Mouse (Mus musculus): ENCODE measurements around the gene Rassf2. TPM values are rescaled to one million over a fixed set of nuclear protein-coding genes. Genes with fewer than 3 reads are reported as not detected.

The Rassf2 gene
- total and polyA plus RNA-seq, 2 experiments from 2014 or later, result 19.0 to 39.8 TPM

- 96% methylated on average over 11 of the region's 11 CpGs for WGBS
- no peak overlapping the region for H3K9ac ChIP-seq (replicated peaks; ENCODE audit: low read length)
- TF ChIP-seq CTCF (IDR thresholded peaks at IDR 0.05; ENCODE audit: low read depth), result no peak
- H3K27me3 ChIP-seq (ENCODE audit: insufficient read depth, low read length), result no peaks in the 10 kb centered on the region
- no peaks in the 10 kb centered on the region for H3K4me1 ChIP-seq (ENCODE audit: insufficient read depth, low read length)
- H3K4me3 ChIP-seq (ENCODE audit: low read length), result no peak overlapping the region
- no peak overlapping the region for H3K27ac ChIP-seq
- ATAC-seq (no peak), DNase-seq (ENCODE audit: low spot score) (no peak)
- H3K36me3 ChIP-seq (ENCODE audit: insufficient read depth, low read length), result peaks cover 55% of the 10 kb centered on the region
- no peaks in the 10 kb centered on the region for H3K9me3 ChIP-seq (ENCODE audit: low read length)
- no peak overlapping the region for H3K4me2 ChIP-seq (ENCODE audit: low read depth, low read length)
Measured at GRCm38 (mm10) chr2:132061884-132062283, 31.8 kb upstream of the Rassf2 start.

GRCm38 (mm10) chr2:132059919-132060318 is 29.9 kb upstream of the Rassf2 start:
- ATAC-seq, result no peak
- Histone ChIP-seq H3K27ac (no peak overlapping the region), H3K4me3 (ENCODE audit: low read length) (no peak overlapping the region), H3K36me3 (ENCODE audit: insufficient read depth, low read length) (peaks cover 60% of the 10 kb centered on the region), H3K9ac (replicated peaks; ENCODE audit: low read length) (no peak overlapping the region), H3K27me3 (ENCODE audit: insufficient read depth, low read length) (no peaks in the 10 kb centered on the region), H3K9me3 (ENCODE audit: low read length) (no peaks in the 10 kb centered on the region), H3K4me1 (ENCODE audit: insufficient read depth, low read length) (no peaks in the 10 kb centered on the region), H3K4me2 (ENCODE audit: low read depth, low read length) (no peak overlapping the region)
- TF ChIP-seq CTCF (IDR thresholded peaks at IDR 0.05; ENCODE audit: low read depth), result peak; percentile 49
- 87% methylated on average over 8 of the region's 8 CpGs for WGBS
- DNase-seq (ENCODE audit: low spot score), result no peak

- Histone ChIP-seq H3K4me1 (ENCODE audit: insufficient read depth, low read length) (no peaks in the 10 kb centered on the region), H3K9me3 (ENCODE audit: low read length) (no peaks in the 10 kb centered on the region), H3K4me3 (ENCODE audit: low read length) (no peak overlapping the region), H3K27ac (no peak overlapping the region), H3K4me2 (ENCODE audit: low read depth, low read length) (no peak overlapping the region), H3K9ac (replicated peaks; ENCODE audit: low read length) (no peak overlapping the region), H3K27me3 (ENCODE audit: insufficient read depth, low read length) (no peaks in the 10 kb centered on the region), H3K36me3 (ENCODE audit: insufficient read depth, low read length) (peaks cover 50% of the 10 kb centered on the region)
- WGBS, result 79% methylated on average over 8 of the region's 8 CpGs
- TF ChIP-seq CTCF (IDR thresholded peaks at IDR 0.05; ENCODE audit: low read depth), result no peak
- no peak for DNase-seq (ENCODE audit: low spot score)
- no peak for ATAC-seq
Measured at GRCm38 (mm10) chr2:132055349-132055753, 25.3 kb upstream of the Rassf2 start.

GRCm38 (mm10) chr2:132053824-132054223 is 23.8 kb upstream of the Rassf2 start:
- Histone ChIP-seq H3K27me3 (ENCODE audit: insufficient read depth, low read length) (no peaks in the 10 kb centered on the region), H3K27ac (no peak overlapping the region), H3K9me3 (ENCODE audit: low read length) (no peaks in the 10 kb centered on the region), H3K4me3 (ENCODE audit: low read length) (no peak overlapping the region), H3K4me1 (ENCODE audit: insufficient read depth, low read length) (no peaks in the 10 kb centered on the region), H3K4me2 (ENCODE audit: low read depth, low read length) (no peak overlapping the region), H3K36me3 (ENCODE audit: insufficient read depth, low read length) (peaks cover 39% of the 10 kb centered on the region), H3K9ac (replicated peaks; ENCODE audit: low read length) (no peak overlapping the region)
- DNase-seq (ENCODE audit: low spot score) (no peak), ATAC-seq (no peak)
- WGBS, result 91% methylated on average over 4 of the region's 4 CpGs
- TF ChIP-seq CTCF (IDR thresholded peaks at IDR 0.05; ENCODE audit: low read depth), result no peak

- no peak for TF ChIP-seq CTCF (IDR thresholded peaks at IDR 0.05; ENCODE audit: low read depth)
- Histone ChIP-seq H3K9ac (replicated peaks; ENCODE audit: low read length) (no peak overlapping the region), H3K4me3 (ENCODE audit: low read length) (no peak overlapping the region), H3K9me3 (ENCODE audit: low read length) (no peaks in the 10 kb centered on the region), H3K36me3 (ENCODE audit: insufficient read depth, low read length) (peaks cover 22% of the 10 kb centered on the region), H3K4me1 (ENCODE audit: insufficient read depth, low read length) (no peaks in the 10 kb centered on the region), H3K27ac (no peak overlapping the region), H3K4me2 (ENCODE audit: low read depth, low read length) (no peak overlapping the region), H3K27me3 (ENCODE audit: insufficient read depth, low read length) (no peaks in the 10 kb centered on the region)
- DNase-seq (ENCODE audit: low spot score), result no peak
- no peak for ATAC-seq
- 84% methylated on average over 5 of the region's 5 CpGs for whole genome bisulfite sequencing
Measured at GRCm38 (mm10) chr2:132051798-132052197, 21.7 kb upstream of the Rassf2 start.

- no peak overlapping the region for H3K27ac ChIP-seq
- H3K36me3 ChIP-seq (ENCODE audit: insufficient read depth, low read length), result peaks cover 3% of the 10 kb centered on the region; the same call in 1 of the 2 replicates
- H3K9ac ChIP-seq (replicated peaks; ENCODE audit: low read length), result no peak overlapping the region
- no peak overlapping the region for H3K4me3 ChIP-seq (ENCODE audit: low read length)
- H3K4me1 ChIP-seq (ENCODE audit: insufficient read depth, low read length), result no peaks in the 10 kb centered on the region
- H3K9me3 ChIP-seq (ENCODE audit: low read length), result no peaks in the 10 kb centered on the region
- WGBS, result 66% methylated on average over 3 of the region's 3 CpGs
- H3K4me2 ChIP-seq (ENCODE audit: low read depth, low read length), result no peak overlapping the region
- DNase-seq (ENCODE audit: low spot score) (no peak), ATAC-seq (no peak)
- no peaks in the 10 kb centered on the region for H3K27me3 ChIP-seq (ENCODE audit: insufficient read depth, low read length)
- TF ChIP-seq CTCF (IDR thresholded peaks at IDR 0.05; ENCODE audit: low read depth), result no peak
Measured at GRCm38 (mm10) chr2:132049921-132050320, 19.9 kb upstream of the Rassf2 start.

- 88% methylated on average over 3 of the region's 3 CpGs for WGBS
- TF ChIP-seq CTCF (IDR thresholded peaks at IDR 0.05; ENCODE audit: low read depth), result no peak
Measured at GRCm38 (mm10) chr2:132049491-132049890, 19.4 kb upstream of the Rassf2 start.

More at GRCm38 (mm10) chr2:132049491-132049890, 19.4 kb upstream of the Rassf2 start:
- H3K27me3 ChIP-seq (ENCODE audit: insufficient read depth, low read length), result no peaks in the 10 kb centered on the region
- DNase-seq (ENCODE audit: low spot score) (no peak), ATAC-seq (no peak)
- no peaks in the 10 kb centered on the region for H3K36me3 ChIP-seq (ENCODE audit: insufficient read depth, low read length)
- 0 out of 2 replicates have a peak, but pooled peaks cover under 1% of the 10 kb centered on the region for H3K4me1 ChIP-seq (ENCODE audit: insufficient read depth, low read length)
- H3K9me3 ChIP-seq (ENCODE audit: low read length), result no peaks in the 10 kb centered on the region
- no peak overlapping the region for H3K9ac ChIP-seq (replicated peaks; ENCODE audit: low read length)
- no peak overlapping the region for H3K27ac ChIP-seq
- H3K4me2 ChIP-seq (ENCODE audit: low read depth, low read length), result no peak overlapping the region
- H3K4me3 ChIP-seq (ENCODE audit: low read length), result no peak overlapping the region

Data from hindbrain, postnatal 0 days (tissue).